Mouse (Mus musculus): Measurements from ENCODE around the gene Arhgap32. TPM values are rescaled to one million over a fixed set of nuclear protein-coding genes. Genes with fewer than 3 reads are reported as not detected.
"Not testable (repeated sequence)": the region's sequence is repeated elsewhere in the genome, so short reads cannot be mapped to it uniquely, and the experiment has no call there.

Arhgap32 gene
- polyA plus RNA-seq, 1 experiment from 2014 or later, result 0.32 TPM

- H3K4me1 ChIP-seq (ENCODE audit: control insufficient read depth, low read depth, low read length), result peaks cover 4% of the 10 kb centered on the region; the same call in 1 of the 2 replicates
- no peaks in the 10 kb centered on the region for H3K36me3 ChIP-seq (ENCODE audit: control insufficient read depth, insufficient read depth)
- H3K9me3 ChIP-seq (replicated peaks; ENCODE audit: control insufficient read depth, low read length), result no peaks in the 10 kb centered on the region
- WGBS (ENCODE audit: insufficient replicate concordance), result 26% methylated on average over 2 of the region's 2 CpGs
- H3K4me2 ChIP-seq (ENCODE audit: low read depth, low read length), result no peak overlapping the region
- H3K27me3 ChIP-seq (ENCODE audit: control insufficient read depth, insufficient read depth, low read depth, low read length), result no peaks in the 10 kb centered on the region
- H3K4me3 ChIP-seq (ENCODE audit: low read depth, low read length), result no peak overlapping the region
- ATAC-seq (ENCODE audit: low read depth), result peak; percentile 82
- peak overlapping the region; percentile 71; the same call in 1 of the 2 replicates for H3K27ac ChIP-seq (ENCODE audit: low read length)
- H3K9ac ChIP-seq (ENCODE audit: low read depth, low read length), result no peak overlapping the region
Measured at GRCm38 (mm10) chr9:32162792-32163191, 46.9 kb downstream of the Arhgap32 start.

GRCm38 (mm10) chr9:32163820-32164219, 47.9 kb downstream of the Arhgap32 start:
- not testable (repeated sequence) for H3K36me3 ChIP-seq (ENCODE audit: control insufficient read depth, insufficient read depth); H3K27ac ChIP-seq (ENCODE audit: low read length); H3K9me3 ChIP-seq (replicated peaks; ENCODE audit: control insufficient read depth, low read length); H3K4me1 ChIP-seq (ENCODE audit: control insufficient read depth, low read depth, low read length); H3K4me3 ChIP-seq (ENCODE audit: low read depth, low read length); H3K27me3 ChIP-seq (ENCODE audit: control insufficient read depth, insufficient read depth, low read depth, low read length); ATAC-seq (ENCODE audit: low read depth); H3K9ac ChIP-seq (ENCODE audit: low read depth, low read length); H3K4me2 ChIP-seq (ENCODE audit: low read depth, low read length)
- 74% methylated on average over 6 of the region's 6 CpGs for WGBS (ENCODE audit: insufficient replicate concordance)

GRCm38 (mm10) chr9:32168546-32169137, 52.7 kb downstream of the Arhgap32 start:
- no peaks in the 10 kb centered on the region for H3K9me3 ChIP-seq (replicated peaks; ENCODE audit: control insufficient read depth, low read length)
- WGBS (ENCODE audit: insufficient replicate concordance), result 80% methylated on average over 5 of the region's 5 CpGs
- no peaks in the 10 kb centered on the region for H3K36me3 ChIP-seq (ENCODE audit: control insufficient read depth, insufficient read depth)
- no peaks in the 10 kb centered on the region for H3K27me3 ChIP-seq (ENCODE audit: control insufficient read depth, insufficient read depth, low read depth, low read length)
- no peak overlapping the region for H3K4me2 ChIP-seq (ENCODE audit: low read depth, low read length)
- ATAC-seq (ENCODE audit: low read depth), result no peak
- H3K4me1 ChIP-seq (ENCODE audit: control insufficient read depth, low read depth, low read length), result no peaks in the 10 kb centered on the region
- no peak overlapping the region for H3K27ac ChIP-seq (ENCODE audit: low read length)
- H3K4me3 ChIP-seq (ENCODE audit: low read depth, low read length), result no peak overlapping the region
- H3K9ac ChIP-seq (ENCODE audit: low read depth, low read length), result no peak overlapping the region

- Histone ChIP-seq H3K27me3 (ENCODE audit: control insufficient read depth, insufficient read depth, low read depth, low read length) (no peaks in the 10 kb centered on the region), H3K27ac (ENCODE audit: low read length) (no peak overlapping the region), H3K9me3 (replicated peaks; ENCODE audit: control insufficient read depth, low read length) (no peaks in the 10 kb centered on the region), H3K4me3 (ENCODE audit: low read depth, low read length) (no peak overlapping the region), H3K4me1 (ENCODE audit: control insufficient read depth, low read depth, low read length) (no peaks in the 10 kb centered on the region), H3K9ac (ENCODE audit: low read depth, low read length) (no peak overlapping the region), H3K4me2 (ENCODE audit: low read depth, low read length) (no peak overlapping the region), H3K36me3 (ENCODE audit: control insufficient read depth, insufficient read depth) (no peaks in the 10 kb centered on the region)
- 71% methylated on average over 8 of the region's 8 CpGs for WGBS (ENCODE audit: insufficient replicate concordance)
- no peak for ATAC-seq (ENCODE audit: low read depth)
Measured at GRCm38 (mm10) chr9:32170713-32171112, 54.8 kb downstream of the Arhgap32 start.

- H3K4me1 ChIP-seq (ENCODE audit: control insufficient read depth, low read depth, low read length), result no peaks in the 10 kb centered on the region
- no peak overlapping the region for H3K4me2 ChIP-seq (ENCODE audit: low read depth, low read length)
- H3K9ac ChIP-seq (ENCODE audit: low read depth, low read length), result no peak overlapping the region
- no peak overlapping the region for H3K4me3 ChIP-seq (ENCODE audit: low read depth, low read length)
- H3K27ac ChIP-seq (ENCODE audit: low read length), result no peak overlapping the region
- H3K9me3 ChIP-seq (replicated peaks; ENCODE audit: control insufficient read depth, low read length), result no peaks in the 10 kb centered on the region
- H3K36me3 ChIP-seq (ENCODE audit: control insufficient read depth, insufficient read depth), result no peaks in the 10 kb centered on the region
- WGBS (ENCODE audit: insufficient replicate concordance), result 70% methylated on average over 4 of the region's 4 CpGs
- no peak for ATAC-seq (ENCODE audit: low read depth)
- H3K27me3 ChIP-seq (ENCODE audit: control insufficient read depth, insufficient read depth, low read depth, low read length), result no peaks in the 10 kb centered on the region
Measured at GRCm38 (mm10) chr9:32176612-32177011, 60.7 kb downstream of the Arhgap32 start.

- no peaks in the 10 kb centered on the region for H3K36me3 ChIP-seq (ENCODE audit: control insufficient read depth, insufficient read depth)
- no peak for ATAC-seq (ENCODE audit: low read depth)
- no peaks in the 10 kb centered on the region for H3K4me1 ChIP-seq (ENCODE audit: control insufficient read depth, low read depth, low read length)
- 4% methylated on average over 2 of the region's 2 CpGs for whole genome bisulfite sequencing (ENCODE audit: insufficient replicate concordance)
- H3K4me3 ChIP-seq (ENCODE audit: low read depth, low read length), result no peak overlapping the region
- no peaks in the 10 kb centered on the region for H3K27me3 ChIP-seq (ENCODE audit: control insufficient read depth, insufficient read depth, low read depth, low read length)
- H3K27ac ChIP-seq (ENCODE audit: low read length), result no peak overlapping the region
- no peak overlapping the region for H3K4me2 ChIP-seq (ENCODE audit: low read depth, low read length)
- no peak overlapping the region for H3K9ac ChIP-seq (ENCODE audit: low read depth, low read length)
- H3K9me3 ChIP-seq (replicated peaks; ENCODE audit: control insufficient read depth, low read length), result no peaks in the 10 kb centered on the region
Measured at GRCm38 (mm10) chr9:32181170-32181569, 65.2 kb downstream of the Arhgap32 start.

GRCm38 (mm10) chr9:32186489-32186888, 70.6 kb downstream of the Arhgap32 start:
- ATAC-seq (ENCODE audit: low read depth), result no peak
- H3K27me3 ChIP-seq (ENCODE audit: control insufficient read depth, insufficient read depth, low read depth, low read length), result no peaks in the 10 kb centered on the region
- H3K4me1 ChIP-seq (ENCODE audit: control insufficient read depth, low read depth, low read length), result no peaks in the 10 kb centered on the region
- no peak overlapping the region for H3K4me2 ChIP-seq (ENCODE audit: low read depth, low read length)
- 82% methylated on average over 2 of the region's 2 CpGs for WGBS (ENCODE audit: insufficient replicate concordance)
- H3K27ac ChIP-seq (ENCODE audit: low read length), result no peak overlapping the region
- H3K36me3 ChIP-seq (ENCODE audit: control insufficient read depth, insufficient read depth), result no peaks in the 10 kb centered on the region
- H3K9me3 ChIP-seq (replicated peaks; ENCODE audit: control insufficient read depth, low read length), result no peaks in the 10 kb centered on the region
- H3K4me3 ChIP-seq (ENCODE audit: low read depth, low read length), result no peak overlapping the region
- H3K9ac ChIP-seq (ENCODE audit: low read depth, low read length), result no peak overlapping the region

- H3K4me1 ChIP-seq (ENCODE audit: control insufficient read depth, low read depth, low read length), result no peaks in the 10 kb centered on the region
- no peak overlapping the region for H3K4me3 ChIP-seq (ENCODE audit: low read depth, low read length)
- H3K9ac ChIP-seq (ENCODE audit: low read depth, low read length), result no peak overlapping the region
- 71% methylated on average over 5 of the region's 5 CpGs for WGBS (ENCODE audit: insufficient replicate concordance)
- no peaks in the 10 kb centered on the region for H3K36me3 ChIP-seq (ENCODE audit: control insufficient read depth, insufficient read depth)
- ATAC-seq (ENCODE audit: low read depth), result no peak
- H3K4me2 ChIP-seq (ENCODE audit: low read depth, low read length), result no peak overlapping the region
- H3K27ac ChIP-seq (ENCODE audit: low read length), result no peak overlapping the region
- no peaks in the 10 kb centered on the region for H3K27me3 ChIP-seq (ENCODE audit: control insufficient read depth, insufficient read depth, low read depth, low read length)
- no peaks in the 10 kb centered on the region for H3K9me3 ChIP-seq (replicated peaks; ENCODE audit: control insufficient read depth, low read length)
Measured at GRCm38 (mm10) chr9:32192295-32193073, 76.5 kb downstream of the Arhgap32 start.

GRCm38 (mm10) chr9:32204450-32204990, 88.6 kb downstream of the Arhgap32 start:
- Histone ChIP-seq H3K9ac (ENCODE audit: low read depth, low read length) (no peak overlapping the region), H3K36me3 (ENCODE audit: control insufficient read depth, insufficient read depth) (no peaks in the 10 kb centered on the region), H3K9me3 (replicated peaks; ENCODE audit: control insufficient read depth, low read length) (no peaks in the 10 kb centered on the region), H3K27me3 (ENCODE audit: control insufficient read depth, insufficient read depth, low read depth, low read length) (no peaks in the 10 kb centered on the region), H3K4me1 (ENCODE audit: control insufficient read depth, low read depth, low read length) (no peaks in the 10 kb centered on the region), H3K27ac (ENCODE audit: low read length) (no peak overlapping the region), H3K4me2 (ENCODE audit: low read depth, low read length) (no peak overlapping the region), H3K4me3 (ENCODE audit: low read depth, low read length) (no peak overlapping the region)
- WGBS (ENCODE audit: insufficient replicate concordance), result 39% methylated on average over 7 of the region's 7 CpGs
- ATAC-seq (ENCODE audit: low read depth), result no peak
